Mouse (Mus musculus) limb, embryonic 15.5 days (tissue): ENCODE results near the gene Cntnap5c. TPM values are rescaled to one million over a fixed set of nuclear protein-coding genes. Genes with fewer than 3 reads are reported as not detected.
A peak's percentile ranks its signal among the peaks of the same experiment; 100 is the strongest.
"Not testable (repeated sequence)": the region's sequence is repeated elsewhere in the genome, so short reads cannot be mapped to it uniquely, and the experiment has no call there.

Source experiments
- ATAC-seq: fragments of 200-750 bp; cut with Nextera tagmentation; 2 replicates; pipeline ENCODE4 v1.8.0; 2017; ENCODE audit warnings: low read depth, moderate TSS enrichment; ENCODE audit not compliant: insufficient number of reproducible peaks, low FRiP score, low TSS enrichment
- H3K27ac ChIP-seq: fragments of 300-500 bp; sonication (generic); 2 replicates; pipeline ENCODE4 v1.5.1; 2015; ENCODE audit warnings: moderate library complexity, mild to moderate bottlenecking, inconsistent platforms
- H3K27me3 ChIP-seq: fragments of 300-500 bp; sonication (generic); 2 replicates; pipeline ENCODE4 v1.6.1; 2015; ENCODE audit warnings: inconsistent platforms
- H3K36me3 ChIP-seq: fragments of 300-500 bp; sonication (generic); 2 replicates; pipeline ENCODE4 v1.6.1; 2015; ENCODE audit warnings: inconsistent platforms
- H3K4me1 ChIP-seq: fragments of 300-500 bp; sonication (generic); 2 replicates; pipeline ENCODE4 v1.6.1; 2015; ENCODE audit warnings: inconsistent platforms
- H3K4me2 ChIP-seq: fragments of 300-500 bp; sonication (generic); 2 replicates; pipeline ENCODE4 v1.6.1; 2015; ENCODE audit warnings: mild to moderate bottlenecking, inconsistent platforms
- H3K4me3 ChIP-seq: fragments of 300-500 bp; sonication (generic); 2 replicates; pipeline ENCODE4 v1.5.1; 2015; ENCODE audit warnings: mild to moderate bottlenecking, inconsistent platforms
- H3K9ac ChIP-seq: fragments of 300-500 bp; sonication (generic); 2 replicates; pipeline ENCODE4 v1.6.1; 2015; ENCODE audit warnings: inconsistent platforms
- H3K9me3 ChIP-seq: fragments of 300-500 bp; sonication (generic); 2 replicates; pipeline ENCODE4 v1.6.1; 2016; ENCODE audit warnings: inconsistent platforms
- WGBS: fragments of 180-500 bp; shearing (Covaris S2); methylation state at CpG from one replicate; pipeline ENCODE4 v1.1.7; 2015; 5-methylcytosine and 5-hydroxymethylcytosine counted together
- polyA plus RNA-seq: library from polyadenylated mRNA; unstranded; fragments of >200 nt; fragmentation: Nextera tagmentation; extraction: Ambion mirVana; gene quantifications from 2 replicates; pipeline ENCODE4 v1.2.1, GENCODE M21; 2015

Cntnap5c gene
- polyA plus RNA-seq, 1 experiment from 2014 or later: not detected

DNA sequence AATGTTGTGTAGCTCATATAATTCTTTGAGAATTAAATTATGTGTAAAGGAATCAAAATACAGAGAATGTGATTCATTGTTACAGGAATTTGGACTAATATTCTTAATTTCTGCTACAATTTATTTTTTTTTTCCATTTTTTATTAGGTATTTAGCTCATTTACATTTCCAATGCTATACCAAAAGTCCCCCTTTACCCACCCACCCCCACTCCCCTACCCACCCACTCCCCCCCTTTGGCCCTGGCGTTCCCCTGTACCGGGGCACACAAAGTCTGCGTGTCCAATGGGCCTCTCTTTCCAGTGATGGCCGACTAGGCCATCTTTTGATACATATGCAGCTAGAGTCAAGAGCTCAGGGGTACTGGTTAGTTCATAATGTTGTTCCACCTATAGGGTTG is 86.4 kb downstream of the Cntnap5c start:
- not testable (repeated sequence) for ATAC-seq, H3K9me3 ChIP-seq, H3K27ac ChIP-seq, H3K36me3 ChIP-seq, H3K9ac ChIP-seq, H3K27me3 ChIP-seq, H3K4me2 ChIP-seq, H3K4me1 ChIP-seq, H3K4me3 ChIP-seq
- no CpG with 5 or more reads among the region's 4 CpGs for WGBS

DNA sequence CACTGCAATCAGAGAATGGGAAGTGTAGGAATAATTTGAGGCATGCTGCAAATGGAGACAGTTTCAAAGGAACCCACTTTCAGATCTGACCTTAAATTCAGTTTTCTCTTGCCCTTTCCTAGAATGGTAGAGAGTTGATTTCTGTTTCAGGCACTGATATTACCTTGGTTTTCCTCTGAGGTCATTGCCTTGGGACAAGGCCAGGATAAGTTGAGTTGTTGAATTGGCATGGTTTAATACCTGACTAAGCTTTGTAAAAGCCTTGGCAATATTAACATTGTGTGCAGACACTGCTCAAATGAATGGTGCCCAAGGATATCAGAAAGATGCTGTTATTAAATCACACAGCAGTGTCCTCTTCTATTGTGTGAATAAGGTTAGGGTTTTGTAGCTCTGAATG is 96.6 kb downstream of the Cntnap5c start:
- ATAC-seq: no peak
- Histone ChIP-seq H3K27ac (no peak overlapping the region), H3K9ac (no peak overlapping the region), H3K4me3 (no peak overlapping the region), H3K4me2 (no peak overlapping the region), H3K27me3 (no peaks in the 10 kb centered on the region), H3K36me3 (no peaks in the 10 kb centered on the region), H3K9me3 (no peaks in the 10 kb centered on the region), H3K4me1 (no peaks in the 10 kb centered on the region)

DNA sequence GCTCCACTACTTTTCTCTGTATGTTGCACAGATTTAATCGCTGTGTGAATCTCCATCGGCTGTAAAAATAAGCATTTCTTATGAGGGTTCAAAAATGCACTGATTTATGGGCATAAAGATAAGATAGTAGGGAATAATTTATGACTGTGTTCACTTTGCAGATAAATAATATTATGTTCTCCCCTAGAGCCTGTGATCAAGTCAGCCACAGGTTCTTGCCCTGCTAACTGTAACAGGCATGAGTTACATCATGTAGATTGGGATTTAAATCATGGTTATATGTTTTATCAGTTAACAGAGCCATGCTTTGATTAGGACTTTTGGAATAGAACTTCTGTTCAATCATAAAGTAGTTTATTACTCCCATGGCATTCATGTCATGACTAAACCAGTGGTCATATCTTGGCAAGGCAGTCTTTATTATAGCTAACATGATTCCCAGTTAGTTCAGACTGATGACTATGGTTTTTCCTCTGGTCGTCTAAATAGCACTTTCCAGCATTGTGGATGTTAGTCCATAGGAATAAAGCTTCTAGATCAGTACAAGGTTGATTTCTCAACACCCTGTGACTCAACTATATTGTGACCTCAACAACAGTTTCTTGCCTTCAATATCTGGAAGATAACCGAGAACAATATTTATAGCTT is 118.5 kb downstream of the Cntnap5c start:
- Histone ChIP-seq H3K9me3 (no peaks in the 10 kb centered on the region), H3K36me3 (no peaks in the 10 kb centered on the region), H3K9ac (no peak overlapping the region), H3K4me2 (no peak overlapping the region), H3K4me3 (no peak overlapping the region), H3K27ac (no peak overlapping the region), H3K27me3 (no peaks in the 10 kb centered on the region), H3K4me1 (no peaks in the 10 kb centered on the region)
- no peak for ATAC-seq
- WGBS: 77% methylated on average over 4 of the region's 4 CpGs

DNA sequence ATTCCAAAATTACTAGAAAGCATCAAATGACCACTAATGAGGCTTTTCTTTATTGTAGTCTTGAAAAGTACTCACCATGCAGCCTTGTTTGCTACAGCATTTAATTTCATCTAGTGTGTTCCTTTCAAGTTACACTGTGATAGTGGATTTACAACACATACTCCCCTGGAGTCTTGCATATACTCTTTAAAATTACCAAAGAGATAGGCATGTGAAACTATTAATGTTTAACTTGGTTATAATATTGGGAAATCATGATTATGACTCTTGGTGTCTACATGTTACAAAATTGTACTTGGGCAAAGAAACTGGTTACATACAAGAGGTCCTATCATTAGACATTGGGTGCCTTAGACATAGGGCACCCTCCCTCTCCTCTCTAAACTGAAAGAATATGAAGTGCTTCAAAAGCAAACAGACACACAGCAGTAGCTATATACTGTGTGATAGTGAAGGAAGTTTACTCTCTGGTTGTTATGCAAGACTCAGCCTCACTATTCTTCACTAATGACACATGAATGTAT is 142.5 kb downstream of the Cntnap5c start:
- ATAC-seq: no peak
- Histone ChIP-seq H3K36me3 (no peaks in the 10 kb centered on the region), H3K27me3 (no peaks in the 10 kb centered on the region), H3K9me3 (no peaks in the 10 kb centered on the region), H3K4me1 (no peaks in the 10 kb centered on the region), H3K4me3 (no peak overlapping the region), H3K4me2 (no peak overlapping the region), H3K9ac (no peak overlapping the region), H3K27ac (no peak overlapping the region)

DNA sequence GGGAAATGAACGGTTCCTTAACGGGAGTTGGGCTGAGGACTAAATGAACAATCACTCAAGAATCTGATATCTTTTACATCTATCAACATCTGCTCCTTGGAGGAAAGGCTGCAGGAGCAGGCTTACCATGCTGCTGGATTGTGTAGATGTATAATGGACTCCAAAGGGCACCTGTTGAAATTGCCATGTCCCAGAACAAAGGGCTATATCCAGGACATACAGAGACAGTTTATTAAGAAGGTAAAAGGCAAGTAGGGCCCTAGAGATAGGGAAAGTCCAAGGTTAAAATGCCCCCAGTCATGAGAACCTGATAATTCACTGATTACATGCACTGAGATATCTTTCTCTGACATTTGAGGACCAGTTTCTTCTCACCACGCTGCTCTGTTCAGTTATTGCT is 214.9 kb downstream of the Cntnap5c start:
- 64% methylated on average over 3 of the region's 3 CpGs for WGBS

DNA sequence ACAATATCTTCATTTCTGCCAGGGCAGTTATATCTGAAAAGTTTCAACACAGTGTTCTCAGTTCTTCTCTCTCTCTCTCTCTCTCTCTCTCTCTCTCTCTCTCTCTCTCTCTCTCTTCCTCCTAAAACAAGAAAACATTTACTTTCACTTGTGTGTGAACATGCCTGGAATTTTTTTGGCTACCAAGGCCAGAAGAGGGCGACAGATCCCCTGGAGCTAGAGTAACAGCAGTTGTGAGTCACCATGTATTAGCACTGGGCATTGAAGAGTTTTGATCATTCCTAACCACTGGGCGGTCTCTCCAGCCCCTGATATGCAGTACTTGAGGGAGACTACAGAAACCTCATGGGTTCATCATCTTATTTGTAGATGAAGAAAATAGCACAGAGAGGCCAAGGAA is 219.1 kb downstream of the Cntnap5c start:
- H3K27ac ChIP-seq: no peak overlapping the region
- no peaks in the 10 kb centered on the region for H3K36me3 ChIP-seq
- H3K4me3 ChIP-seq: no peak overlapping the region
- no peak overlapping the region for H3K9ac ChIP-seq
- no peak for ATAC-seq
- no peaks in the 10 kb centered on the region for H3K4me1 ChIP-seq
- no peaks in the 10 kb centered on the region for H3K9me3 ChIP-seq
- H3K4me2 ChIP-seq: no peak overlapping the region
- 47% methylated on average over 2 of the region's 2 CpGs for WGBS
- no peaks in the 10 kb centered on the region for H3K27me3 ChIP-seq

More for the DNA sequence above, 214.9 kb downstream of the Cntnap5c start:
- no peak for ATAC-seq
- no peaks in the 10 kb centered on the region for H3K9me3 ChIP-seq
- no peaks in the 10 kb centered on the region for H3K27me3 ChIP-seq
- H3K9ac ChIP-seq: no peak overlapping the region
- H3K4me1 ChIP-seq: no peaks in the 10 kb centered on the region
- no peaks in the 10 kb centered on the region for H3K36me3 ChIP-seq
- no peak overlapping the region for H3K4me2 ChIP-seq
- H3K27ac ChIP-seq: no peak overlapping the region
- no peak overlapping the region for H3K4me3 ChIP-seq

DNA sequence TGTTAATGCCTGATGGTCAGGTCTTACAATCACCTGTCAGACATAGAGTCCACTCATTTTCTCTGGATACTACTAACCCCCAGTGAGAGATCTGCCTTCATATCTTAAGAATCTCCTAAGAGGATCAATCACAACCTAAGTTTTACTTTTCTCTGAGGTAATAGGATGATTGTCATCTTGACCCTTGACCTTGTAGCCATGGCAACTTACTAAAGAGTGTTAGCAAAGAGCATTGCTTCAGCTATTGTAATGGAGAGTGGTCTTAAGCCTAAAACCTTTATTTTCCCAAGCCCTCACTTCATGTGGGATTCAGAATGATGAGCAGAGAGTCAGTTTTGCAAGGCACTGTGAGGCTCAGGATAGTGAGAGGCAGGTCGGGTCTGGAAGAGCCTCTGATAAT is 227.1 kb downstream of the Cntnap5c start:
- no peak for ATAC-seq
- Histone ChIP-seq H3K36me3 (no peaks in the 10 kb centered on the region), H3K9me3 (no peaks in the 10 kb centered on the region), H3K9ac (no peak overlapping the region), H3K27ac (no peak overlapping the region), H3K4me3 (no peak overlapping the region), H3K4me1 (no peaks in the 10 kb centered on the region), H3K27me3 (no peaks in the 10 kb centered on the region), H3K4me2 (no peak overlapping the region)
- WGBS: 37% methylated on average over 1 of the region's 1 CpGs

DNA sequence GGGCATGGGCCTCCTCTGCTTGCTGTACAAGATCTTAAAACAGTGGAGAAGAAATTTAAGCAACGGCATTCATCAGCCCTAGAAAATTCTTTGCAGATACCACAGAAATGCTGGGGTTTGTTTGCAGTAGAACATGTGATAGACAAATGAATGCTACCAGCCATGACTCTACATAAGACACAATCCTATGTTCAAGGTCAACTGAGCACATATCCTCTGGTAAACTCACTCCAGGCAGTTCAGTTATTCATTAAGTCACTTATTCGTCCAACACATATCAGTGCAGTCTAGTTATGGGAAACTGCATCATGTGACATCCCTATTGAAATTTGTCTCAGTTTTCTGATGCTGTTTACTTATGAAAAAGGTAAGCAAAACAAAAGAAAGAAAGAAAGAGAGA is 229.7 kb downstream of the Cntnap5c start:
- Histone ChIP-seq H3K4me3 (no peak overlapping the region), H3K4me1 (no peaks in the 10 kb centered on the region), H3K27me3 (no peaks in the 10 kb centered on the region), H3K27ac (no peak overlapping the region), H3K9ac (no peak overlapping the region), H3K4me2 (no peak overlapping the region), H3K9me3 (no peaks in the 10 kb centered on the region), H3K36me3 (no peaks in the 10 kb centered on the region)
- WGBS: 77% methylated on average over 2 of the region's 2 CpGs
- no peak for ATAC-seq

DNA sequence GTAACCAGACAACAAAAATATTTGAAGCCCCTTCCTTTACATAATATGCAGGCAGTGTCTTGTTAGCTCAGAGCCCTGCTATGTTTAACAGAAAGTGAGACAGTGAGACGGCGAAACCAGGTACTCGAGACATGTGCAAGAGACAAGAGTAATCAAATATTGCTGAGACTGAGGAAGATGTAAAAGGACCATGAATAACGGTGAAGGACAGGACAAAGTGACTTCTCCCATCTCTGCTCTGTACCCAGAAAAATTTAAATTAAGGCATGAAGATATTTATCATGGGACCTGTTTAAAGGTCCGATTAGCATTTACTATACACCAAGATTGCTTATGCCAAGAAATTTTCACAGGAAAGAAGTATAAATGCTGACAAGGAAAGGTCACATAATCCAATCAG is 233.5 kb downstream of the Cntnap5c start:
- no peak overlapping the region for H3K4me3 ChIP-seq
- no peaks in the 10 kb centered on the region for H3K9me3 ChIP-seq
- no peaks in the 10 kb centered on the region for H3K27me3 ChIP-seq
- H3K27ac ChIP-seq: no peak overlapping the region
- H3K9ac ChIP-seq: no peak overlapping the region
- 81% methylated on average over 5 of the region's 5 CpGs for WGBS
- ATAC-seq: no peak
- H3K4me2 ChIP-seq: no peak overlapping the region
- no peaks in the 10 kb centered on the region for H3K4me1 ChIP-seq
- no peaks in the 10 kb centered on the region for H3K36me3 ChIP-seq

DNA sequence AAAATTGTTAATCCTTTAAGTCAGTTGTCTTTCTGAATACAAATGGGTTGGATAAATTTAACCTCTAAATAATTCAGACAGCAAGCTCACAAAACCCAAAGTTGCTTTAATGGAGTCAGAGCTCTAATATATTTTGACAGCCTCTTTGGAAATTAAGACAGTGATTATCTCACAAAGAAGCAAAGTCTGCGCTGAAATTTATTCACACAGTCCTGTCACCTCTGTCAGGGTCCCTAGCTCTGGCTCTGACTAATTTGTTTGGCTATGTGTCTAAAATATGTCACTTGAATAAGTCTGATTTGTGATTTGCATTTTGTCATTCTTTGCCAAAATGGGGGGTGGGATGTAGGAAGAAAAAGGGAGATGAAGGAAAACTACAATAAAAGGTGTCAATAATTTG is 234.0 kb downstream of the Cntnap5c start:
- no peak overlapping the region for H3K4me3 ChIP-seq
- no peak overlapping the region for H3K27ac ChIP-seq
- H3K9ac ChIP-seq: no peak overlapping the region
- no peaks in the 10 kb centered on the region for H3K36me3 ChIP-seq
- WGBS: 77% methylated on average over 1 of the region's 1 CpGs
- no peaks in the 10 kb centered on the region for H3K9me3 ChIP-seq
- no peak overlapping the region for H3K4me2 ChIP-seq
- no peak for ATAC-seq
- no peaks in the 10 kb centered on the region for H3K4me1 ChIP-seq
- no peaks in the 10 kb centered on the region for H3K27me3 ChIP-seq

DNA sequence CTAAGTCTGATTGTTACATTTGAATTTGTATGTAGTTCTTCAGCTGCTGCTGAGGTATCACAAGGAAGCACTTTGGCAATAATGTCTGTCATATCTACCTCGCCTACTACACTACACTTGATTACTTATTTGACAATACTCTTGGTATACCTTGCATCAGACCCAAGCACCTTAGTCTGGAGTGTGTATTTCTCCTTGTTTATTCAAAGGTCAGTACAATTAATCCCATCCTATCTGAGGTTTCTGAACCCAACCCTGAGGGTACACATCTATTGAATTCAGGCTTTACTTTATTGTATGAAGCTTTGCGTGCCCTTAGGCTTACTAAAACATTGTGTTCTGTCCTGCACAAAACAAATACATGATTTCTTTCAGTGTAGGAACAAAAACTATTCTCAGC is 235.1 kb downstream of the Cntnap5c start:
- WGBS: 80% methylated on average over 2 of the region's 2 CpGs
- ATAC-seq: no peak
- H3K27me3 ChIP-seq: no peaks in the 10 kb centered on the region
- H3K9ac ChIP-seq: no peak overlapping the region
- H3K4me1 ChIP-seq: no peaks in the 10 kb centered on the region
- H3K36me3 ChIP-seq: no peaks in the 10 kb centered on the region
- no peak overlapping the region for H3K4me3 ChIP-seq
- H3K9me3 ChIP-seq: no peaks in the 10 kb centered on the region
- H3K4me2 ChIP-seq: no peak overlapping the region
- no peak overlapping the region for H3K27ac ChIP-seq

DNA sequence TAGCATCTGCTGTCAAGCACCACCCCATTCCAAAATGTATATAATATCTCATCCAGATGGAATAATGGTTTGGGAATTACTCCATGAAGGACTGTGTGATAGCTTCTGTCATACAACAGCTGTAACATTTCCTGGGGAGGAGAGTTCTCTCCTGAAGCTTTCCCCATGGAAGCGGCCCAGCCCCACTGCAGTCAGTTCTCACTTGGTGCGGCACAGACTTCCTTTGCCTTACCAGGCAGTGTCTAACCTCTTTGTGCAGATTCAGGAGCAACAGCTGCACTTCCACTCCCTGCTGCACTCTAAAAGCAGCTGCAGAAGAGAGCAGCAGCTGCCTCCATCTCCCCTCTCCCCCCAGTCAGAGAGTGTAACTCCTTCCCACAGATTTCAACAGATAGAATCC is 271.8 kb downstream of the Cntnap5c start:
- WGBS: 83% methylated on average over 2 of the region's 2 CpGs
- Histone ChIP-seq H3K4me2 (no peak overlapping the region), H3K9me3 (no peaks in the 10 kb centered on the region), H3K4me3 (no peak overlapping the region), H3K36me3 (no peaks in the 10 kb centered on the region), H3K27me3 (no peaks in the 10 kb centered on the region), H3K27ac (no peak overlapping the region), H3K9ac (no peak overlapping the region), H3K4me1 (no peaks in the 10 kb centered on the region)
- ATAC-seq: 0 out of 2 replicates have a peak, but pooled peaks have one; percentile 63

DNA sequence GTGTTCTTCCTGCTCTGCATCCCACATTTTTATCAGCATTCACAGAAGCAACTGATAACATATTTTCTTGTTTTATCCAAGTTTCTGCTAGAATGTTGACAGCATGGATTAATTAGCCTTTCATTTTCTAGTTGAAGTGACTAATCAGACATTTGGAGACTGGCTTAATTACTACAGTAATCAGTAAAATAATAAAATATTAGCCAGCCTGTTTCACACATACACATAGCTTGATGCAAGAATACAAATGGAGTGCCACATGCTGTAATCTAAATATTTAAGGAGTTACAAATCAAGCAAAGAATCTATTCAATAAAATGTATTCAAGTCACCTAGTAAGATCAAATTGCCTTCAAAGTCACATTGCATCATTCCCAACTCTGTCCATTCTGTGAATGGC is 275.8 kb downstream of the Cntnap5c start:
- H3K4me2 ChIP-seq: no peak overlapping the region
- no peaks in the 10 kb centered on the region for H3K36me3 ChIP-seq
- H3K27ac ChIP-seq: no peak overlapping the region
- no peaks in the 10 kb centered on the region for H3K4me1 ChIP-seq
- no peak for ATAC-seq
- H3K9me3 ChIP-seq: no peaks in the 10 kb centered on the region
- no peaks in the 10 kb centered on the region for H3K27me3 ChIP-seq
- no peak overlapping the region for H3K4me3 ChIP-seq
- H3K9ac ChIP-seq: no peak overlapping the region
